Mouse (Mus musculus) bone marrow, adult 2 months (tissue): ENCODE data around the gene Slc6a2.

ENCODE experiments used
- CTCF ChIP-seq: fragments of 200-500 bp; IDR thresholded peaks from 2 replicates; pipeline ENCODE4 v1.5.1; 2011; ENCODE audit warnings: low read length, control low read depth; ENCODE audit not compliant: control insufficient read depth, insufficient read depth
- POLR2A ChIP-seq: fragments of 200-500 bp; IDR thresholded peaks from 2 replicates; pipeline ENCODE4 v1.6.1; 2011; ENCODE audit warnings: low read depth, mild to moderate bottlenecking, control low read depth, low read length, borderline replicate concordance; ENCODE audit not compliant: control insufficient read depth

DNA sequence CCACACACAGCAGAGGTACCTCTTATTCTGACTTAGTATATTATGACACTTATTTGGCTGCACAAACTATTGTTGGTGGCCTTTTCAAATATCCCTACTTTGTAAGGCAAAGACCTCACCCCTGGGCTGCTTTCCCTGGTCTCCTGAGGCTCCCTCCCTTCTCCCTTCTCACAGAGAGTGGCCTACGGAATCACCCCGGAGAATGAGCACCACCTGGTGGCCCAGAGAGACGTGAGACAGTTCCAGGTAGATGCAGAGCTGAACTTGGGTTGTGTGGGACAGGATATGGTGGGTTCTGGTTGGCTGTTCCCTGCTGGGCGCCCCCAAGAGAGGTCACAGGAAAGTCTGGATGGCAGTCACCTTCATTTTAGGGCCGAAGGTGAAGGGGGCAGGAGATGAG lies 37.0 kb downstream of the Slc6a2 start:
- TF ChIP-seq CTCF (peak; percentile 50), POLR2A (no peak)
